Mouse (Mus musculus): Measurements from ENCODE around the gene Gm8104. TPM values are rescaled to one million over a fixed set of nuclear protein-coding genes. Genes with fewer than 3 reads are reported as not detected.

Gm8104 gene
- polyA plus RNA-seq, 2 experiments: not detected

Other genes starting within 250 kb of the Gm8104 start
- not detected in 2 replicates for gene Gm21977, start 247.1 kb upstream of the Gm8104 start, polyA plus RNA-seq (2012; rRNA removed)
- not detected in 2 replicates for gene Gm21977, start 247.1 kb upstream of the Gm8104 start, polyA plus RNA-seq (2014; fragmentation: Nextera tagmentation; extraction: Ambion mirVana)
- gene Gm8082, start 107.0 kb upstream of the Gm8104 start, polyA plus RNA-seq (2012; rRNA removed): not detected in 2 replicates
- gene Gm8082, start 107.0 kb upstream of the Gm8104 start, polyA plus RNA-seq (2014; fragmentation: Nextera tagmentation; extraction: Ambion mirVana): not detected in 2 replicates
- not detected in 2 replicates for gene Gm10376, start 85.0 kb upstream of the Gm8104 start, polyA plus RNA-seq (2012; rRNA removed)
- not detected in 2 replicates for gene Gm10376, start 85.0 kb upstream of the Gm8104 start, polyA plus RNA-seq (2014; fragmentation: Nextera tagmentation; extraction: Ambion mirVana)
- not detected in 2 replicates for gene Gm8094, start 24.0 kb upstream of the Gm8104 start, polyA plus RNA-seq (2012; rRNA removed)
- gene Gm8094, start 24.0 kb upstream of the Gm8104 start, polyA plus RNA-seq (2014; fragmentation: Nextera tagmentation; extraction: Ambion mirVana): not detected in 2 replicates
- not detected in 2 replicates for gene Gm7233, start 79.3 kb downstream of the Gm8104 start, polyA plus RNA-seq (2012; rRNA removed)
- not detected in 2 replicates for gene Gm7233, start 79.3 kb downstream of the Gm8104 start, polyA plus RNA-seq (2014; fragmentation: Nextera tagmentation; extraction: Ambion mirVana)
- gene Gm8122, start 134.7 kb downstream of the Gm8104 start, polyA plus RNA-seq (2012; rRNA removed): not detected in 2 replicates
- gene Gm8122, start 134.7 kb downstream of the Gm8104 start, polyA plus RNA-seq (2014; fragmentation: Nextera tagmentation; extraction: Ambion mirVana): not detected in 2 replicates
- not detected in 2 replicates for gene Gm8126, start 158.0 kb downstream of the Gm8104 start, polyA plus RNA-seq (2012; rRNA removed)
- not detected in 2 replicates for gene Gm8126, start 158.0 kb downstream of the Gm8104 start, polyA plus RNA-seq (2014; fragmentation: Nextera tagmentation; extraction: Ambion mirVana)
- gene Gm9732, start 174.4 kb downstream of the Gm8104 start, polyA plus RNA-seq (2012; rRNA removed): not detected in 2 replicates
- gene Gm9732, start 174.4 kb downstream of the Gm8104 start, polyA plus RNA-seq (2014; fragmentation: Nextera tagmentation; extraction: Ambion mirVana): not detected in 2 replicates
- not detected in 2 replicates for gene Gm8127, start 193.2 kb downstream of the Gm8104 start, polyA plus RNA-seq (2012; rRNA removed)
- not detected in 2 replicates for gene Gm8127, start 193.2 kb downstream of the Gm8104 start, polyA plus RNA-seq (2014; fragmentation: Nextera tagmentation; extraction: Ambion mirVana)
- not detected in 2 replicates for gene 1700001F09Rik, start 247.2 kb downstream of the Gm8104 start, polyA plus RNA-seq (2012; rRNA removed)
- not detected in 2 replicates for gene 1700001F09Rik, start 247.2 kb downstream of the Gm8104 start, polyA plus RNA-seq (2014; fragmentation: Nextera tagmentation; extraction: Ambion mirVana)